Mouse (Mus musculus) MEL (cell line): ENCODE measurements at regions not wholly inside any gene's neighbourhood (a gene's known extent, or its start where the extent isn't known, plus 50 kb on each side); places are given as distances from the start of the nearest gene placed in this dataset.

Experiments used
- DNase-seq: peaks from one replicate; pipeline ENCODE4 v3.0.0; 2011; ENCODE audit warnings: low read depth, low spot score
- H3K27ac ChIP-seq: 2 replicates; pipeline ENCODE4 v1.5.1; 2012; ENCODE audit warnings: low read depth, mild to moderate bottlenecking, control low read depth, low read length, moderate library complexity; ENCODE audit not compliant: control insufficient read depth
- H3K27me3 ChIP-seq, 2 experiments: fragments of 150-350 bp in 1 of 2; sonication (generic) in 1 of 2; 2 replicates each; pipeline ENCODE4 v1.6.1; 2012; ENCODE audit warnings: low read length in 2 of 2, mild to moderate bottlenecking in 2 of 2, improper control_type of control experiment in 1 of 2, moderate library complexity in 1 of 2; ENCODE audit not compliant: insufficient read depth in 2 of 2, control insufficient read depth in 1 of 2
- H3K36me3 ChIP-seq, 2 experiments: 2 replicates each; pipeline ENCODE4 v1.6.1; 2012 to 2014; ENCODE audit warnings: low read length in 2 of 2, improper control_type of control experiment in 1 of 2, inconsistent platforms in 1 of 2, mild to moderate bottlenecking in 1 of 2; ENCODE audit not compliant: insufficient read depth in 2 of 2, control insufficient read depth in 1 of 2
- H3K4me1 ChIP-seq, 2 experiments: fragments of 150-350 bp in 1 of 2; sonication (generic) in 1 of 2; 2 replicates each; pipeline ENCODE4 v1.6.1; 2012; ENCODE audit warnings: low read length in 2 of 2, improper control_type of control experiment in 1 of 2, mild to moderate bottlenecking in 1 of 2; ENCODE audit not compliant: insufficient read depth in 2 of 2, control insufficient read depth in 1 of 2
- H3K4me3 ChIP-seq, 2 experiments: fragments of 150-350 bp in 1 of 2; sonication (generic) in 1 of 2; 2 replicates each; pipeline ENCODE4 v1.5.1; 2012; ENCODE audit warnings: low read depth in 2 of 2, low read length in 2 of 2, mild to moderate bottlenecking in 2 of 2, moderate library complexity in 2 of 2, control low read depth in 1 of 2, improper control_type of control experiment in 1 of 2; ENCODE audit not compliant: control insufficient read depth in 1 of 2, insufficient read depth in 1 of 2
- H3K79me2 ChIP-seq: 2 replicates; pipeline ENCODE4 v1.6.1; 2012; ENCODE audit warnings: mild to moderate bottlenecking, low read length, moderate library complexity; ENCODE audit not compliant: control insufficient read depth, poor library complexity, insufficient read depth
- H3K9ac ChIP-seq: 2 replicates; pipeline ENCODE4 v1.6.1; 2012; ENCODE audit warnings: low read depth, mild to moderate bottlenecking, control low read depth, low read length, moderate library complexity; ENCODE audit not compliant: control insufficient read depth, poor library complexity, severe bottlenecking
- H3K9me3 ChIP-seq: fragments of 150-350 bp; sonication (generic); replicated peaks from 2 replicates; pipeline ENCODE4 v1.6.1; 2012; ENCODE audit warnings: mild to moderate bottlenecking, low read length, improper control_type of control experiment, moderate library complexity; ENCODE audit not compliant: insufficient read depth
- BHLHE40 ChIP-seq: IDR thresholded peaks from 2 replicates; pipeline ENCODE4 v1.6.1; 2012; ENCODE audit warnings: low read depth, mild to moderate bottlenecking, inconsistent platforms, low read length, improper control_type of control experiment, borderline replicate concordance
- CHD1 ChIP-seq: IDR thresholded peaks from 2 replicates; pipeline ENCODE4 v1.6.1; 2012; ENCODE audit warnings: low read depth, mild to moderate bottlenecking, inconsistent platforms, low read length, improper control_type of control experiment
- CTCF ChIP-seq, 3 experiments: IDR thresholded peaks in 2 of 3; conservative IDR thresholded peaks in 1 of 3; 2 replicates each; pipeline ENCODE4 v1.5.1; 2011 to 2012; ENCODE audit warnings: low read length in 3 of 3, low read depth in 2 of 3, mild to moderate bottlenecking in 2 of 3, improper control_type of control experiment in 1 of 3, inconsistent platforms in 1 of 3, mixed read lengths in 1 of 3, moderate library complexity in 1 of 3; ENCODE audit not compliant: control insufficient read depth in 1 of 3, insufficient read depth in 1 of 3, poor library complexity in 1 of 3, severe bottlenecking in 1 of 3
- E2F4 ChIP-seq: IDR thresholded peaks from 2 replicates; pipeline ENCODE4 v1.6.1; 2011; ENCODE audit warnings: low read depth, low read length, improper control_type of control experiment, borderline replicate concordance
- ELF1 ChIP-seq: IDR thresholded peaks from 2 replicates; pipeline ENCODE4 v1.6.1; 2014; ENCODE audit warnings: low read depth, mild to moderate bottlenecking, inconsistent platforms, low read length, improper control_type of control experiment, moderate library complexity
- EP300 ChIP-seq, 2 experiments: IDR thresholded peaks; 2 replicates each; pipeline ENCODE4 v1.6.1; 2011; ENCODE audit warnings: improper control_type of control experiment in 2 of 2, low read length in 2 of 2, low read depth in 1 of 2, mild to moderate bottlenecking in 1 of 2
- ETS1 ChIP-seq: IDR thresholded peaks from 2 replicates; pipeline ENCODE4 v1.6.1; 2012; ENCODE audit warnings: low read depth, mild to moderate bottlenecking, inconsistent platforms, low read length, improper control_type of control experiment, moderate library complexity
- HCFC1 ChIP-seq: IDR thresholded peaks from 2 replicates; pipeline ENCODE4 v1.6.1; 2012; ENCODE audit warnings: low read depth, mild to moderate bottlenecking, inconsistent platforms, low read length, improper control_type of control experiment, moderate library complexity
- JUND ChIP-seq: IDR thresholded peaks from 2 replicates; pipeline ENCODE4 v1.6.1; 2011; ENCODE audit warnings: low read depth, mild to moderate bottlenecking, improper control_type of control experiment, low read length
- MAFK ChIP-seq: IDR thresholded peaks from 2 replicates; pipeline ENCODE4 v1.6.1; 2011; ENCODE audit warnings: low read depth, mild to moderate bottlenecking, low read length, improper control_type of control experiment, borderline replicate concordance
- MAX ChIP-seq: IDR thresholded peaks from 2 replicates; pipeline ENCODE4 v1.6.1; 2011; ENCODE audit warnings: low read length, improper control_type of control experiment
- MAZ ChIP-seq: IDR thresholded peaks from 2 replicates; pipeline ENCODE4 v1.6.1; 2012; ENCODE audit warnings: low read depth, mild to moderate bottlenecking, inconsistent platforms, low read length, improper control_type of control experiment
- MXI1 ChIP-seq: IDR thresholded peaks from 2 replicates; pipeline ENCODE4 v1.6.1; 2011; ENCODE audit warnings: mild to moderate bottlenecking, low read depth, low read length, improper control_type of control experiment
- MYB ChIP-seq: IDR thresholded peaks from 2 replicates; pipeline ENCODE4 v1.6.1; 2011; ENCODE audit warnings: mild to moderate bottlenecking, low read depth, low read length, improper control_type of control experiment
- NELFE ChIP-seq: IDR thresholded peaks from 2 replicates; pipeline ENCODE4 v1.6.1; 2011; ENCODE audit warnings: low read depth, low read length, improper control_type of control experiment
- NRF1 ChIP-seq: IDR thresholded peaks from 2 replicates; pipeline ENCODE4 v1.6.1; 2014; ENCODE audit warnings: low read depth, mild to moderate bottlenecking, inconsistent platforms, low read length, improper control_type of control experiment, moderate library complexity; ENCODE audit not compliant: poor library complexity, insufficient read depth, severe bottlenecking
- POLR2AphosphoS2 ChIP-seq: IDR thresholded peaks from 2 replicates; pipeline ENCODE4 v1.6.1; 2011; ENCODE audit warnings: low read length, improper control_type of control experiment
- RCOR1 ChIP-seq: IDR thresholded peaks from 2 replicates; pipeline ENCODE4 v1.6.1; 2012; ENCODE audit warnings: low read depth, mild to moderate bottlenecking, inconsistent platforms, low read length, improper control_type of control experiment
- SIN3A ChIP-seq: IDR thresholded peaks from 2 replicates; pipeline ENCODE4 v1.6.1; 2012; ENCODE audit warnings: low read length, improper control_type of control experiment, inconsistent platforms
- SMC3 ChIP-seq: IDR thresholded peaks from 2 replicates; pipeline ENCODE4 v1.6.1; 2011; ENCODE audit warnings: low read depth, low read length, improper control_type of control experiment
- TAL1 ChIP-seq: IDR thresholded peaks from 2 replicates; pipeline ENCODE4 v1.6.1; 2012; ENCODE audit warnings: mild to moderate bottlenecking, inconsistent platforms, low read length, moderate library complexity, mixed read lengths
- TBP ChIP-seq: IDR thresholded peaks from 2 replicates; pipeline ENCODE4 v1.8.0; 2011; ENCODE audit warnings: low read depth, low read length, improper control_type of control experiment
- TCF12 ChIP-seq: IDR thresholded peaks from 2 replicates; pipeline ENCODE4 v1.6.1; 2014; ENCODE audit warnings: low read depth, mild to moderate bottlenecking, inconsistent platforms, low read length, improper control_type of control experiment, moderate library complexity
- UBTF ChIP-seq: IDR thresholded peaks from 2 replicates; pipeline ENCODE4 v1.6.1; 2012; ENCODE audit warnings: low read depth, mild to moderate bottlenecking, inconsistent platforms, low read length, improper control_type of control experiment, moderate library complexity, borderline replicate concordance; ENCODE audit not compliant: insufficient read depth
- USF1 ChIP-seq: IDR thresholded peaks from 2 replicates; pipeline ENCODE4 v1.6.1; 2014; ENCODE audit warnings: low read depth, mild to moderate bottlenecking, inconsistent platforms, low read length, improper control_type of control experiment, moderate library complexity
- ZKSCAN1 ChIP-seq: IDR thresholded peaks from 2 replicates; pipeline ENCODE4 v1.6.1; 2012; ENCODE audit warnings: low read depth, mild to moderate bottlenecking, inconsistent platforms, low read length, improper control_type of control experiment, moderate library complexity

DNA sequence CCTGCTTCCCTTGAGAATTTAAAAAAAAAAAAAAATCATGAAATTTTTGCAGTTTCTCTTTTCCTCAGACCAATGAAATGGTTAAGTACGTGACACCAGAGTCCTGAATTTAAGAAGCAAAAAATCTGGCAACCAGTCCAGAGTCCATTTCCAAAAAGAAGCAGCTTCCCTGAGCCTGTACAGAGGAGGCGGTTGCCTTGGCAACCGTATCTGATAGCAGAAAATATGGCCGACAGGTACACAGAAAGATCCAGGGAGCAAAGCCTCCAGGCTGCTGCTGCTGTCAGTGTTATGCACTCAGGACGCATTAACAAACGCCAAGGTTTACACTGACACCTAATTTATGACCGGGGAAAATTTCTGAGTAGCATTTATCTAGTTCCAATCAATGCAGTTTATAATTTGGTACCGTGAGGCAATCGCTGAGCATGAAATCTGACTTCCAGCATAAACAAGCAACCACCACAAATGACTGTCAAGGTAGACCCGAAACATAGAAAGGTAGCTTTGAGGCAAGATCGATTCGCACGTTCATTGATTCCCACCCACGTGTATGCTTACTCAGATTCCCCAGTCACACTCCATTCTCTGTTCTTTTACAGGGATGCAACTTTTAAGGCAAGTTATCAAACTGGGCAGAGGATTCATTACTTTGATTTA, 420.8 kb downstream of the Basp1 start:
- H3K4me1 ChIP-seq = no peaks in the 10 kb centered on the region
- no peak for TF ChIP-seq TAL1
- no peak for TF ChIP-seq UBTF
- no peak for TF ChIP-seq SMC3
- TF ChIP-seq ETS1 = no peak
- no peak for TF ChIP-seq SIN3A
- TF ChIP-seq MAZ = no peak
- TF ChIP-seq MAFK = no peak
- no peak for TF ChIP-seq USF1
- no peak for TF ChIP-seq RCOR1
- TF ChIP-seq ZKSCAN1 = no peak
- TF ChIP-seq, all 39 proteins: peak for 0
- no peak for DNase-seq
- Histone ChIP-seq H3K9ac (no peak overlapping the region), H3K27ac (no peak overlapping the region), H3K27me3 (no peaks in the 10 kb centered on the region), H3K4me3 (no peak overlapping the region), H3K9me3 (no peaks in the 10 kb centered on the region), H3K79me2 (no peaks in the 10 kb centered on the region), H3K36me3 (no peaks in the 10 kb centered on the region)

DNA sequence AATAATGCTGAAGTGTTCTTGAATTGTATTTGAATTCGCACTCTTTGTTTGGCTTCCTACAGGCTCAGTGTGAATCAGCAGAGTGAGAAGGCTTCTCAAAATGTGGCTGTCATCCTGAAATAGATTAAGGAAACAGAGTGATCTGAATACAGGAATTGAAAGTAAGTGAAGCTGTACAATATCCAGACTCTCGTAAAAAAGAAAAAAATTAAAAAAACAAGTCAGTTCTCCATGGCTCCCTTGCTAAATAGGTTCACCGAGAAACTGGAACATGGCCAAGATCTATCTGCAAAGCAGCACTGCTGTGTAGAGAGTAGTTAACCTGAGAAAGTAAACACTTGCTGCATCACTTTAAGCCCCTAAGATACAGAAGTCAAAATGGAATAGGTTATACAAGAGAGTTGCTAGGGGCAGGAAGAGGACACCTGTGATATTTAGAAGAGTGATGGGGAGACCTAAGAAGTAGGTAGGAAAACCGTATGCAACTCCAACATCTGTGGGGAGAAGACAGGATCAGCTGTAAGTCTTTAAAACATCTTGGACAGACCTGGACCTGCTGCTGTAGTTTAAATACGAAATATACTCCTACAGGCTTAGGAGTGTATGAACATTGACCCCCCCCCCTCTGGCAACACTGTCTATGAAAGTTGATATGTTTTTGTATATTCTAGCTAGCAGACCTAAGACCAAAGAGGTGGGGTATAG, 423.3 kb downstream of the Basp1 start:
- no peak overlapping the region for H3K27ac ChIP-seq
- H3K36me3 ChIP-seq = no peaks in the 10 kb centered on the region
- H3K4me1 ChIP-seq = no peaks in the 10 kb centered on the region
- H3K79me2 ChIP-seq = no peaks in the 10 kb centered on the region
- H3K9ac ChIP-seq = no peak overlapping the region
- no peaks in the 10 kb centered on the region; a peak in 1 of 4 replicates for H3K27me3 ChIP-seq
- TF ChIP-seq MAZ (no peak), NRF1 (no peak), ELF1 (no peak), CTCF (IDR thresholded peaks at IDR 0.05 in 2 of 3, conservative IDR thresholded peaks at IDR 0.05 in 1 of 3; ENCODE audit: control insufficient read depth in 1 of 3, insufficient read depth in 1 of 3, low read depth in 2 of 3, low read length in 3 of 3, poor library complexity in 1 of 3, severe bottlenecking in 1 of 3) (no peak), POLR2AphosphoS2 (no peak), CHD1 (no peak), BHLHE40 (no peak), TBP (no peak), MXI1 (no peak), NELFE (no peak), MAX (no peak), MYB (no peak), JUND (no peak), E2F4 (no peak), ETS1 (no peak), EP300 (IDR thresholded peaks at IDR 0.05; ENCODE audit: low read depth in 1 of 2, low read length in 2 of 2) (no peak), ZKSCAN1 (no peak), TCF12 (no peak), HCFC1 (no peak)
- no peak for DNase-seq
- H3K9me3 ChIP-seq = no peaks in the 10 kb centered on the region
- H3K4me3 ChIP-seq = no peak overlapping the region
